Comparison of ENCODE assay signal across 7 mouse cellular contexts in the genomic region with DNA sequence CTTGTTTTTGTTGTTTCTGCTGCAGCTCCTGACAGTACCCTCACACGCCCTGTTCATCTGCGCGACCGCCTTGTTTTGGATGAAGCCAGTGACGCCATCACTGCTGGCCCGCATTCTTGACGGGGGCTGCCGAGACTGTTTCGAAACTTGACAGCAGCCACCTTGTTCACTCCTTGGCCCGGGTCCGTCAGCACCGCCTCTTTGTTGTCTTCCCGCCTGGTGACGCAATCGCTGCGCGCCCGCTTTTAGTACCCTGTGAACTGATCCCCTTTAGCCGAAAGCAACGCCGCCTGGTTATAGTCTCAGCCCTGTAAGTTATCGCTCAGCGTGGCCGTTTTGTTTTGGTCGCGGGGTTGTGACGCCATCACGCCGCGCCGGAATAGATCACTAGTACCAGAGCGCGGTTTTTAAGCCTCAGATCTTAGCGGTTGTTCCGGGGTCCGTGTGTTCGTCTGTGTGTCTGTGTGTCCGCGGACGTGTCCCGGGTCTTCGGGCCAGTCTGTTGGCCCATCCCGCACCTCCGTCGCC. TPM values are rescaled to one million over a fixed set of nuclear protein-coding genes. Genes with fewer than 3 reads are reported as not detected.
DNase-seq lines count a peak whose midpoint lies in the region; ATAC-seq lines count a peak whose summit lies in the region.

No protein-coding gene starts in this region.

- ATAC-seq in intestine, embryonic 15.5 days = peak; percentile 88

- H3K4me1 ChIP-seq in intestine, embryonic 15.5 days (replicated peaks) = peaks cover 9% of the 10 kb centered on the region
- H3K4me1 ChIP-seq in midbrain, embryonic 10.5 days = peaks cover 14% of the 10 kb centered on the region

- no peaks in the 10 kb centered on the region for H3K27me3 ChIP-seq in intestine, embryonic 15.5 days (replicated peaks)
- no peaks in the 10 kb centered on the region for H3K27me3 ChIP-seq in midbrain, embryonic 10.5 days (ENCODE audit: low read depth, poor library complexity, severe bottlenecking)

- peak overlapping the region; percentile 92 for H3K27ac ChIP-seq in intestine, embryonic 15.5 days
- H3K27ac ChIP-seq in midbrain, embryonic 10.5 days (replicated peaks) = peak overlapping the region; percentile 91

- peak overlapping the region; percentile 69 for H3K9ac ChIP-seq in intestine, embryonic 15.5 days

- DNase-seq in adrenal gland, adult 2 months = peak; percentile 96
- DNase-seq in embryo, embryonic 11.5 days (ENCODE audit: low read depth, low spot score) = peak; percentile 85
- DNase-seq in gastrocnemius, postnatal 36 days = peak; percentile 92 to 96
- DNase-seq in left cerebral cortex, postnatal 25 days (ENCODE audit: low spot score in 2 of 2) = peak; percentile 98
- DNase-seq in midbrain, embryonic 10.5 days (ENCODE audit: low spot score) = peak; percentile 91
- peak; percentile 99 for DNase-seq in right cerebral cortex, postnatal 4 days

- under 1% methylated on average over 45 of the region's 45 CpGs for WGBS in intestine, embryonic 15.5 days
- WGBS in midbrain, embryonic 10.5 days = under 1% methylated on average over 45 of the region's 45 CpGs

- H3K36me3 ChIP-seq in intestine, embryonic 15.5 days = no peaks in the 10 kb centered on the region
- peaks cover 37% of the 10 kb centered on the region for H3K36me3 ChIP-seq in midbrain, embryonic 10.5 days

- H3K4me2 ChIP-seq in intestine, embryonic 15.5 days (replicated peaks) = peak overlapping the region; percentile 90

- intact Hi-C loops in gastrocnemius, postnatal 36 days (cut with DNase I) = loop anchor here (2.0 kb wide), 1 partner anchor 38 kb away; a partner anchor contains a TSS
- intact Hi-C loops in left cerebral cortex, postnatal 25 days (cut with DNase I) = loop anchor here (1.0 to 2.0 kb wide), 4 partner anchors 37 to 928 kb away; a partner anchor contains a TSS

- H3K4me3 ChIP-seq in intestine, embryonic 15.5 days (replicated peaks) = peak overlapping the region; percentile 74
- H3K4me3 ChIP-seq in midbrain, embryonic 10.5 days = peak overlapping the region; percentile 86

- no peaks in the 10 kb centered on the region for H3K9me3 ChIP-seq in intestine, embryonic 15.5 days
- H3K9me3 ChIP-seq in midbrain, embryonic 10.5 days (replicated peaks) = peaks cover 62% of the 10 kb centered on the region

RNA-seq across cellular contexts. Expression of a gene that starts 18.2 kb away (rescaled TPM):
- not detected for total RNA-seq in adrenal gland, adult 2 months (2021)
- not detected in 2 replicates for polyA plus RNA-seq in adrenal gland, adult 2 months (2012; rRNA removed)
- not detected for total RNA-seq in gastrocnemius, postnatal 36 days (2021)
- not detected in 2 replicates for polyA plus RNA-seq in intestine, embryonic 15.5 days (2015; fragmentation: Nextera tagmentation; extraction: Ambion mirVana)
- total RNA-seq in left cerebral cortex, postnatal 25 days (2021) = under 1 TPM in 1 of 2 experiments, not detected in 1; 0.50 TPM
- polyA plus RNA-seq in midbrain, embryonic 10.5 days (2016; fragmentation: Nextera tagmentation; extraction: Ambion mirVana) = not detected in 2 replicates

RNA-seq across cellular contexts. Expression of a gene that starts 35.4 kb away (rescaled TPM):
- under 1 TPM in 1 of 2 experiments, not detected in 1; 0.21 TPM for total RNA-seq in adrenal gland, adult 2 months (2021)
- polyA plus RNA-seq in adrenal gland, adult 2 months (2012; rRNA removed) = not detected in 2 replicates
- not detected for total RNA-seq in gastrocnemius, postnatal 36 days (2021)
- polyA plus RNA-seq in intestine, embryonic 15.5 days (2015; fragmentation: Nextera tagmentation; extraction: Ambion mirVana) = 0.19 TPM in 1 of 2 replicates, not detected in the other
- total RNA-seq in left cerebral cortex, postnatal 25 days (2021) = under 1 TPM in 1 of 2 experiments, not detected in 1; 0.18 TPM
- polyA plus RNA-seq in midbrain, embryonic 10.5 days (2016; fragmentation: Nextera tagmentation; extraction: Ambion mirVana) = 0.19 TPM in 1 of 2 replicates, not detected in the other

RNA-seq across cellular contexts. Expression of a gene that starts 37.5 kb away (rescaled TPM):
- 10 to 100 TPM; 19.8 to 23.3 TPM for total RNA-seq in adrenal gland, adult 2 months (2021)
- 9.7 and 10.4 TPM in 2 replicates for polyA plus RNA-seq in adrenal gland, adult 2 months (2012; rRNA removed)
- total RNA-seq in gastrocnemius, postnatal 36 days (2021) = 1 to 10 TPM; 8.4 to 9.0 TPM
- polyA plus RNA-seq in intestine, embryonic 15.5 days (2015; fragmentation: Nextera tagmentation; extraction: Ambion mirVana) = 8.1 and 9.4 TPM in 2 replicates
- total RNA-seq in left cerebral cortex, postnatal 25 days (2021) = 10 to 100 TPM; 57.6 to 71.4 TPM
- polyA plus RNA-seq in midbrain, embryonic 10.5 days (2016; fragmentation: Nextera tagmentation; extraction: Ambion mirVana) = 11.6 and 13.8 TPM in 2 replicates

Comparison
In these comparisons a context has a peak if more than half of its experiments do, and no peak if none do; other contexts are left out.
1. Peak in every context shown above with its lines: DNase-seq, ATAC-seq, H3K4me3 ChIP-seq and H3K27ac ChIP-seq.